Mouse (Mus musculus): ENCODE data around the gene Kcnh1. TPM values are rescaled to one million over a fixed set of nuclear protein-coding genes. Genes with fewer than 3 reads are reported as not detected.

Kcnh1 gene
- total RNA-seq, 1 experiment from 2014 or later = not detected

DNA sequence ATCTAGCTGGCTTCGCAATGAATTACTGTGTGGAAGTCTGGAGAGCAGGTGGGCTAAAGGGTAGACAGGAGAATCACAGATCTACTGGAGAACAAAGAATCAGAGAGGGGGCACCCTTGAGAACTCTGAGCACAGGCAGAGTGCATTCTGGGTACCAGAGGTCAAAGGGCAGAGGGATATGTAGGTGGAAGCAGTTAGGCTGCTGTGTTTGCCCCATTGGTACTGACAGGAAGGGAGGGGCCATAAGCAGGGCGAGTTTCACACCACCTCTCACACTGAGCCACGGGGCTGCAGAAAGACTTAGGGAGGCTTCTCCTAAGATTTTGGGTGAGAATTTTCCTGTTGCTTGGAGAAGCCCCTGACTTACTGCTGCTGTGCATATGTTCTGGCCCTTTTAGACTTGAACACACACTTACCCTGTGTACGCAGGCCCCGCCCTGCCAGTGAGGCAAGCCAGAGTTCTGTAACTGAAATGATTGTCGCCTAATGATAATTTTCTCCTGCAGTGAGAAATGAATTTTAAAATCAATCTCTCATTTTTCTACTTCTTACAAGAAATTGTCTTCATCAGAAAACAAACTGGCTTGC lies 121.4 kb downstream of the Kcnh1 start:
- no peak for ATAC-seq (ENCODE audit: extremely low read depth, insufficient number of reproducible peaks, low FRiP score, poor library complexity, severe bottlenecking)

GRCm38 (mm10) chr1:192312446-192312845 lies 121.9 kb downstream of the Kcnh1 start:
- no peak for ATAC-seq (ENCODE audit: extremely low read depth, insufficient number of reproducible peaks, low FRiP score, poor library complexity, severe bottlenecking)

DNA sequence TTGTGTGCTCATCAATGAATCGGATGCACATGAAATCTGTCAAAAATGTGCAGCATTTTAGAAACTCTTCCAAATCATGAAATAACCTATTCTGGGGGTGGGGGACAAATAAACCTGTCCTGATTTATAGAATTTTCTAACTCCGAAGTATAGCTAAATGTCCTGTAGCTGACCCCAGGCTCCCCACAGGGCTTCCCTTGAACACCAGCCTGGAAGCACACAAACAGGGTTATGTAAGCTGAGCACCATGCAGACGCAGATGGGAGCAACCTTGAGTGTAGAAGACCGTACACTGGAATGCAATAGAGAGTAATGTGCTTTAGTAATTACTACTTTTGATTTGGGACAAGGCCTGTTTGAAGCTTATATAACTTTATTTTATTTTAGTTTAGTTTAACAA lies 122.4 kb downstream of the Kcnh1 start:
- ATAC-seq (ENCODE audit: extremely low read depth, insufficient number of reproducible peaks, low FRiP score, poor library complexity, severe bottlenecking) = no peak

- ATAC-seq (ENCODE audit: extremely low read depth, insufficient number of reproducible peaks, low FRiP score, poor library complexity, severe bottlenecking) = no peak
Measured at GRCm38 (mm10) chr1:192313571-192313972, 123.0 kb downstream of the Kcnh1 start.

DNA sequence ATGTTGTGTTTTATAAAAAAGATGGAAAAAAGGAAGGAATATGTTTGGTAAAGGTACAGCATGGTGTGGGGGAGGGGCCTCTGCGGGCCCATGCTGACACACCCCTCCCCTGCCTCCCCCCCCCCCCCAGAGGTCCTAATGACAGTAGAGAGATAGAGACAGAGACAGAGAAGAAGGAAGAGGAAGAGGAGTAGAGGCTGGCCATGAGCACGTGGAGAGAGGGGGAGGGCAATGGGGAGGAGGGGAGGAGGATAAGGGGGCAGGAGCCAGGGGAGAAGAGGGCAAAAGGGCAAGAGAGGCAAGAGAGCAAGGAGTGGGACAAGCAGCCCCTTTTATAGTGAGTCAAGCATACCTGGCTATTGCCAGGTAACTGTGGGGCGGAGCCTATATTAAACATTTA lies 123.5 kb downstream of the Kcnh1 start:
- no peak for ATAC-seq (ENCODE audit: extremely low read depth, insufficient number of reproducible peaks, low FRiP score, poor library complexity, severe bottlenecking)

DNA sequence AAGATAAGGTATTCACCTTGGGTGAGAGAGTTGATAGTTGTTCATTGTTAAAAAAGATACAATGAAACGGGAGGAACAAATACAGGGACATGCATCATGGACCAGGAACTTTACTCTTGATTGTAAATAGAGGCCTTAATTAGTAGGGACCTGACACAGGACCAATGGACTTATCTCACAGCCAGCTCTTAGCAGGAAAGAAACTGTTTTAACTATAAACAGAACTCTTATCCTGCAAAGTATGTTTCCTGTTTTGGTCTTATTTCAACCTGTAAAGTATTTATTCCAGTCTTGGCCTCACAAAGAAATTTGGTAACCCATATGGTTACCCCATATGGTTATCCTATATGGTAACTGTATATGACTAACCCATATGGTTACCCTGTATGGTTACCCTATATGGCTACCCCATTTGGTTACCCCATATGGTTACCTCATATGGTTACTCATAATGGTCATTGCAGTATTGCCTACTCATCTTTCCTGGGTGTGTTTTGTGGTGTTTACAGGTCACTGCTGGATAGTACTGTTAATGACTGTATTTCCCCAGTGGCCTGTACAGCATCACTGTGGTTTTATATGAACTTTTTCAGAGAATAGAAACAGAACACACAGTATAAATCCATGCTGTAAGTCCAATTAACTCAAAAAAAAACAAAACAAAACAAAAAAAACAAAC lies 125.0 kb downstream of the Kcnh1 start:
- no peak for ATAC-seq (ENCODE audit: extremely low read depth, insufficient number of reproducible peaks, low FRiP score, poor library complexity, severe bottlenecking)

DNA sequence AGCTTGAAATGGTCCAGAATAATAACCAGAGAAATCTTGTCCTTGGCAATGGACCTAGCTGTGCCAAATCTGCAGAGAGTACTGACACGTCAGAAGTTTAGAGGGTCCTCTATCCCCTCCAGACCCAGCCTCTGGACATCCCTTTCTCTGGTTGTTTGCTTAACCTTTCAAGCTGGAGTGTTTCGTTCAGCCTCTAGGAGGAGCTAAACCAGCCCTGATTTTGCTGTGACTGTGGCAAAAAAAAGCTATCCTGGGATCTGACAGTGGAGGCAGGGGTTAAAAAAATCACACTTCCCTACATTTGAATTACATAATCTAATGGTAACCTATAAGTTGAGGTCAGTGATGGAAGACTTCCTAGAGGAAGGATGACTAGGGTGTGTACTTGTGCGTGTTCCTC lies 133.6 kb downstream of the Kcnh1 start:
- ATAC-seq (ENCODE audit: extremely low read depth, insufficient number of reproducible peaks, low FRiP score, poor library complexity, severe bottlenecking) = no peak

DNA sequence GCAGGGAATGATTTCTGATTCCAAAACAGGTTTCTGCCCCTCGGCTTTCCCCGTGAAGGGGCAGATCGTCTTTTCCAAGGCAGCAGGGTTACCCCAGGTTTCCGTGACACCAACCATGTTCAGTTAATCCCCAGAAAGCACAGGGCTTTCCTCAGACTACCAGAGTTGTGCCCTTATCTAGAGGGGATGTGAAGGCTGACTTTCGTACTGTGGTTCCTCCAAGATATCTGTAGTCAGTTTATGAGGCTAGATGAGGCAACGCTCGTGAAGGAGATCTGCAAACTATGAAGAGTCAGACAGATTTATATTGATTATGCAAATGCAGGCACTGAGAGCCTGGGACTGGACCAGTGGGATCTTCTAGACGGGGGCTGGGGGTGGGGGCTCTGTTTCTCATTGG lies 136.5 kb downstream of the Kcnh1 start:
- no peak for ATAC-seq (ENCODE audit: extremely low read depth, insufficient number of reproducible peaks, low FRiP score, poor library complexity, severe bottlenecking)

- no peak for ATAC-seq (ENCODE audit: extremely low read depth, insufficient number of reproducible peaks, low FRiP score, poor library complexity, severe bottlenecking)
Measured at GRCm38 (mm10) chr1:192331207-192331606, 140.6 kb downstream of the Kcnh1 start.

GRCm38 (mm10) chr1:192336029-192336428 lies 145.5 kb downstream of the Kcnh1 start:
- no peak for ATAC-seq (ENCODE audit: extremely low read depth, insufficient number of reproducible peaks, low FRiP score, poor library complexity, severe bottlenecking)

DNA sequence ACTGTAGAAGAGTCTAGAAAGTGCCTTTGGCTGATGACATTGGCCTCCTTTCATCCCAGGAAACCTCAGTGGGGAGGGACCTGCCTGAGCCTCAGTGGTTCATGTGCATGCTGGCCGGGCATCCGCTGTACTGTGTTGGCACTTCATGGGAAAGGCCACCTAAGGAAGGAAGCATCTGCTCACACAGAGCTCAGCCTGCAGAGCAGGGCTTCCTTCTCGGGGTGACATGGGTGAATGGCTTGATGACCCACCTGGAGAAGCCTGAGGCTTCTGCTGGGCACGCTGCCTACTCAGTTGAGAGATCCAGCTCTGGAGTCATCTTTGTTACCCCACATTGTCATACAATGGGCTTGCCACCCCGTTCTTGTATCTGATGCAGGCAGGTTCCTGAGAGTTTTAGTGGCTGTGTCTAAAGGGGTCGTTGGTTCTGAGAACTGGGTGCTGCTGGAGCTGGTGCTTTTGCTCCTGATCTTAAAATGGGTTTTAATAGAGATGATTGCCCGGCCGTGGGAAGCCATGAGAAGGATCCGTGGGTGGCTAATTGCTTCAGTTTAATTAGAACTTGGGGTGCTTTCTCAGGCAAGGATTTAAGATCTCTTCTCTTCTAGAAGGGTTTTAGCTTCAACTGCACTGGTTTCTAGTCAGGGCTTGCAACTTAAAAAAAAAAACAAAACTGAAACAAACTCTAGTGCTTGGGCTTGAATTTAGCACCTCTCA lies 148.9 kb downstream of the Kcnh1 start:
- ATAC-seq (ENCODE audit: extremely low read depth, insufficient number of reproducible peaks, low FRiP score, poor library complexity, severe bottlenecking) = no peak

DNA sequence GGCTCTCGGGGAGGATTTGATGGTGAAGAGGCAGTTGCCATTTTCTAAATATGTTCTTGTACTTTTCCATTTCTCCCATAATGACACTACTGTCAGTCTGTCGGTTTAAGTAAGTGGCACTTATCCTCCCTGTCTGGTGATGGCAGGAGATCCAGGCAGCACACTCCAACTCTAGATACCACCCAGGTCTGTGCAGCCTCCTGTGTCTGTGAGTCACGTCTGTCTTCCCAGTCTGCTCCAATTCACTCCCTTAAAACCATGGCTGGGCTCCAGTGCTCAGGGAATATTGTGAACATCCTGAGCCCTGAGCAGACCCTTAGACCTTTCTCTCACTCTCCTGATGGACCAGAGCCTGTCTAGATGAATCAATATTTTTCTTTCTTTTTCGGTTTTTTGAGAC lies 151.2 kb downstream of the Kcnh1 start:
- ATAC-seq (ENCODE audit: extremely low read depth, insufficient number of reproducible peaks, low FRiP score, poor library complexity, severe bottlenecking) = no peak

- no peak for ATAC-seq (ENCODE audit: extremely low read depth, insufficient number of reproducible peaks, low FRiP score, poor library complexity, severe bottlenecking)
Measured at GRCm38 (mm10) chr1:192343996-192344395, 153.4 kb downstream of the Kcnh1 start.

DNA sequence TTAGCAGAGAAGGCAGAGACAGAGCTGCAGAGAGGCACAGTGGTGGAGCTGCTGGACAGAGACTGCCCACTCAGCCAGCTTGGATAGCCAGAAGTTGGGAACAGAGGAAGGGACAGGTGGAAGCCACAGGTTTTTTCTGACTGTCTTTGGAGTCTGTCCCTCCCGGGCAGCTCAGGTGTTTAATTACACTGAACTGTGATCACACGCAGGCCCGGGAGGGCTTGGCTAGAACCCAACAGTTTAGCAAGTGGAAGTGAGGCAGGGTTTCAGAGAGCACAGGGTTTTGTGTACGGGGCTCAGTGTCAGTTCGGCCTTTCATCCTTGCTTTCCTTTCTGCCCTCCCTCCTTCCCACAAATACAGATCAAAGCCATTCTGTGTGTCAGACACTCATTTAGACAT lies 156.8 kb downstream of the Kcnh1 start:
- no peak for ATAC-seq (ENCODE audit: extremely low read depth, insufficient number of reproducible peaks, low FRiP score, poor library complexity, severe bottlenecking)

- ATAC-seq (ENCODE audit: extremely low read depth, insufficient number of reproducible peaks, low FRiP score, poor library complexity, severe bottlenecking) = no peak
Measured at GRCm38 (mm10) chr1:192356231-192356630, 165.7 kb downstream of the Kcnh1 start.

- no peak for ATAC-seq (ENCODE audit: extremely low read depth, insufficient number of reproducible peaks, low FRiP score, poor library complexity, severe bottlenecking)
Measured at GRCm38 (mm10) chr1:192359212-192359611, 168.6 kb downstream of the Kcnh1 start.

DNA sequence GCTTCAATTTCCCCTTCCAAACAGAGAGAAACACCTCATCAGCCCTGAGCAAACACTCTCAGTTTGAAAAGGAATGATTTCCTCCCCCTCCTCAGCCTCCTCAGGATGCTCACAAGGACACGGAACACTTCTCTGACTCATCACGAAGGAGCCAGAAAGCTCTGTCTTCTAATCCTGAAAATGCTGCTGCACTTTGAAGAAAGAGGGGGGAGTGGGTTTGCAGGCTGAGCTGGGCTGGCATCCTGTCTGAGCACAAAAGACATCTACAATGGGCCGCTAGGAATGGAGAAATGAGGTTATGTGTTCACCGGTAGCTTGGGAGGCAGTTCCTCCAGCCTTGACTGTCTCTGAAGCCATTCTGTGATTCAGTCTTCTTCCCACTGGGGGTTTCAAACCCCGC lies 177.8 kb downstream of the Kcnh1 start:
- no peak for ATAC-seq (ENCODE audit: extremely low read depth, insufficient number of reproducible peaks, low FRiP score, poor library complexity, severe bottlenecking)

DNA sequence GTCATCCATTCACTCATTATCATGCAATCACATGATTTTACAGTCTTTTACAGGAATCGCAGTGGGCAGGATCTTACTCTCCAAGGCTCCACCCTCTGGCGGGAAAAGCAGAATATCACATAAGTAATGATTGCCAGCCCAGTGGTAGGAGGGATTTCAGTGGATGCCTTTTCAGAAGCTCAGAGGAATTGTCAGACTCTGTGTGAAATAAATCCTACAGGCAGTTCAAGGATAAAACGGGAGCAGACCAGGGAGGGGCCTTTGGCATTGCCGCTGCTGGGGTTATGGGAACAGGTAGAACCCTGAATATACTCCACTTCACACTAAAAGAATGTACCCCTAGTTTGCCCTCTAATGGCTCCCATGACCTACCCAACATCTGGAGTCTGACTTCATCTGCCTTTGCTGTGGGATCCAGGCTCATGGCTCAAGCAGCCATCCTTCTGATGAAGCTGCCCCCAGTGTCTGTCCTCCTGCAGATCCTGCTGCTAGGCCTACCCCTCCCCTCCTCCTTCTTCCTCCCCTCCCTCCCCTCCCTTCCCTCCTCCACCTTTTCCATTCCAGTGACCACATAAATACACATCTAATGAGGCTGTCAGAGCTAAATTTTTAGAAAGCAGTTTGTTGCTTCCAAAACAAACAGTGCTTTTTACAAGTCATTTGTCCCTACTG lies 181.5 kb downstream of the Kcnh1 start:
- no peak for ATAC-seq (ENCODE audit: extremely low read depth, insufficient number of reproducible peaks, low FRiP score, poor library complexity, severe bottlenecking)

GRCm38 (mm10) chr1:192378546-192379075 lies 188.0 kb downstream of the Kcnh1 start:
- no peak for ATAC-seq (ENCODE audit: extremely low read depth, insufficient number of reproducible peaks, low FRiP score, poor library complexity, severe bottlenecking)
